Mouse (Mus musculus) cerebellum, adult 2 months (tissue): ENCODE data around the gene Snd1. TPM values are rescaled to one million over a fixed set of nuclear protein-coding genes. Genes with fewer than 3 reads are reported as not detected.

Experiments
- DNase-seq, 2 experiments: peaks; one replicate each; pipeline ENCODE4 v3.0.0; 2021
- H3K27ac ChIP-seq: fragments of 200-500 bp; 2 replicates; pipeline ENCODE4 v1.5.1; 2012; ENCODE audit warnings: low read length, control low read depth, inconsistent platforms; ENCODE audit not compliant: insufficient read depth
- H3K27me3 ChIP-seq: fragments of 200-500 bp; 2 replicates; pipeline ENCODE4 v1.6.1; 2012; ENCODE audit warnings: inconsistent platforms, mild to moderate bottlenecking, low read length, moderate library complexity; ENCODE audit not compliant: control insufficient read depth, insufficient read depth
- H3K4me1 ChIP-seq: fragments of 200-500 bp; 2 replicates; pipeline ENCODE4 v1.6.1; 2011; ENCODE audit warnings: low read length; ENCODE audit not compliant: control insufficient read depth, insufficient read depth
- H3K4me3 ChIP-seq: fragments of 200-500 bp; replicated peaks from 2 replicates; pipeline ENCODE3; 2011; ENCODE audit warnings: mild to moderate bottlenecking, low read depth, low read length, control low read depth; ENCODE audit not compliant: insufficient read depth
- CTCF ChIP-seq: fragments of 200-500 bp; IDR thresholded peaks from 2 replicates; pipeline ENCODE4 v1.5.1; 2011; ENCODE audit warnings: low read depth, mild to moderate bottlenecking, control low read depth, low read length, moderate library complexity, borderline replicate concordance; ENCODE audit not compliant: insufficient read depth
- POLR2A ChIP-seq: fragments of 200-500 bp; IDR thresholded peaks from 2 replicates; pipeline ENCODE4 v1.6.1; 2011; ENCODE audit warnings: low read length, control low read depth, borderline replicate concordance; ENCODE audit not compliant: insufficient read depth
- WGBS: fragments of 180-500 bp; shearing (Covaris S2); methylation state at CpG from one replicate; pipeline ENCODE4 v1.1.7; 2018; 5-methylcytosine and 5-hydroxymethylcytosine counted together
- polyA plus RNA-seq: library from polyadenylated mRNA; depleted of rRNA; stranded (reverse); fragments of >200 nt; gene quantifications from 2 replicates; pipeline ENCODE4 v1.2.3, GENCODE M21; 2012

The Snd1 gene
- polyA plus RNA-seq, 1 experiment, result 57.0 TPM

- TF ChIP-seq CTCF, result no peak
- no peak for TF ChIP-seq POLR2A
- H3K4me1 ChIP-seq, result no peaks in the 10 kb centered on the region; the same call in 1 of the 2 replicates
- DNase-seq, result no peak
- H3K4me3 ChIP-seq, result no peak overlapping the region
- H3K27ac ChIP-seq, result no peak overlapping the region
- H3K27me3 ChIP-seq, result no peaks in the 10 kb centered on the region
- WGBS, result 95% methylated on average over 6 of the region's 6 CpGs
These were observed 256.3 kb downstream of the Snd1 start for GRCm38 (mm10) chr6:28731246-28731645.

- WGBS, result 90% methylated on average over 5 of the region's 5 CpGs
- no peak for DNase-seq
- Histone ChIP-seq H3K4me3 (no peak overlapping the region), H3K4me1 (no peaks in the 10 kb centered on the region; the same call in none of the 2 replicates), H3K27ac (no peak overlapping the region), H3K27me3 (no peaks in the 10 kb centered on the region)
- TF ChIP-seq POLR2A (no peak), CTCF (no peak)
These were observed 259.1 kb downstream of the Snd1 start for GRCm38 (mm10) chr6:28733884-28734647.

DNA sequence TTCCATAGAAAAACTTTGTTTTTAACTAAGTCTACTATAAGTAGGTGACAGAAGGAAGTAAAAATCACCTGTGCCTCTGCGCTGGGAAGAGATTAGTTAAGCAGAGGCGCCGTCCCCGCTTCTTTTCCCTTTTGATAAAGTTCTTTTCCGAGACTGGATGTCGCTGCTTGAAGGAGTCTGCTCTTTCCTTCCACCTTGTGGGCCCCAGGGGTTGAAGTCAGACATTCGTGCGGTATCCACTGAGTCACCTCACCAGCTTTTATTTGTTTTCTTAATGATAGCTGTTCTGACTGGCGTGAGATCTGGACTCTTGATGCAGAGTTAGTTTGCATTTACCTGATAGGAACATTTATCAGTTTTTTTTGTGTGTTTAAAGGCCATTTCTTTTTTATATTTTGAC, 260.2 kb downstream of the Snd1 start:
- no peak overlapping the region for H3K27ac ChIP-seq
- no peaks in the 10 kb centered on the region; the same call in 1 of the 2 replicates for H3K4me1 ChIP-seq
- 92% methylated on average over 9 of the region's 9 CpGs for WGBS
- TF ChIP-seq POLR2A, result no peak
- no peak for TF ChIP-seq CTCF
- H3K4me3 ChIP-seq, result no peak overlapping the region
- no peak for DNase-seq
- no peaks in the 10 kb centered on the region for H3K27me3 ChIP-seq

GRCm38 (mm10) chr6:28736665-28737064, 261.7 kb downstream of the Snd1 start:
- 70% methylated on average over 7 of the region's 7 CpGs for WGBS
- H3K4me3 ChIP-seq, result no peak overlapping the region
- H3K4me1 ChIP-seq, result no peaks in the 10 kb centered on the region; the same call in 1 of the 2 replicates
- no peak for DNase-seq
- H3K27ac ChIP-seq, result no peak overlapping the region
- no peaks in the 10 kb centered on the region for H3K27me3 ChIP-seq
- TF ChIP-seq CTCF (no peak), POLR2A (no peak)

- 100% methylated on average over 1 of the region's 1 CpGs for WGBS
- H3K27me3 ChIP-seq, result no peaks in the 10 kb centered on the region
- TF ChIP-seq CTCF (no peak), POLR2A (no peak)
These were observed 262.7 kb downstream of the Snd1 start for GRCm38 (mm10) chr6:28737601-28738000.

GRCm38 (mm10) chr6:28743586-28743985, 268.6 kb downstream of the Snd1 start:
- Histone ChIP-seq H3K27ac (no peak overlapping the region), H3K4me1 (peaks cover 23% of the 10 kb centered on the region), H3K4me3 (no peak overlapping the region), H3K27me3 (no peaks in the 10 kb centered on the region)
- DNase-seq, result peak in 1 of 2 experiments; percentile 51
- TF ChIP-seq POLR2A (no peak), CTCF (no peak)
- WGBS, result 25% methylated on average over 1 of the region's 1 CpGs

More at GRCm38 (mm10) chr6:28737601-28738000, 262.7 kb downstream of the Snd1 start:
- Histone ChIP-seq H3K4me3 (no peak overlapping the region), H3K4me1 (no peaks in the 10 kb centered on the region; the same call in 1 of the 2 replicates), H3K27ac (no peak overlapping the region)
- DNase-seq, result no peak

- no peak overlapping the region for H3K4me3 ChIP-seq
- no peaks in the 10 kb centered on the region for H3K27me3 ChIP-seq
- WGBS, result 78% methylated on average over 7 of the region's 7 CpGs
- H3K27ac ChIP-seq, result no peak overlapping the region
- TF ChIP-seq POLR2A, result no peak
- no peak for TF ChIP-seq CTCF
- DNase-seq, result no peak
- peaks cover 34% of the 10 kb centered on the region for H3K4me1 ChIP-seq
These were observed 270.9 kb downstream of the Snd1 start for GRCm38 (mm10) chr6:28745864-28746263.

GRCm38 (mm10) chr6:28747025-28747424, 272.1 kb downstream of the Snd1 start:
- TF ChIP-seq CTCF (no peak), POLR2A (no peak)
- WGBS, result 87% methylated on average over 5 of the region's 5 CpGs
- Histone ChIP-seq H3K4me3 (no peak overlapping the region), H3K4me1 (peaks cover 34% of the 10 kb centered on the region), H3K27me3 (no peaks in the 10 kb centered on the region), H3K27ac (no peak overlapping the region)
- DNase-seq, result no peak
